Mouse (Mus musculus): ENCODE results near the gene Cdkn1a.

DNA sequence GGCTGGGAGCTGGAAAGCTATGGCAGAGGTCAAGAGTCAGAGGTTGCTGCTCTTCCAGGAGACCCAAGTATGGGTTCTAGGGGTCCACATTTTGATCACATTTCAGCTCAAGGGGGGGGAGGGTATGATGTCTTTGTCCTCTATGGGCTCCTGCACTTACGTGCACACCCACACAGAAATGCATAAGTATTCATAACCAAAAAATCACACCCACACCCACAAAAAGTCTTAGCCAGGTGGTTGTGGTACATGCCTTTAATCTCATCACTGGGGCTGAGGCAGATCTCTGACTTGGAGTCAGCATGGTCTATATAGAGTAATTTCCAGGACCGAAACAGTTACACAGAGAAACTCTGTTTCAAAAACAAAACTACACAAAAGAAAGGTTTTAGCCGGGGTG lies 24.8 kb upstream of the Cdkn1a start:
- TF ChIP-seq EP300 (IDR thresholded peaks at IDR 0.05; ENCODE audit: insufficient read depth, low read depth, low read length) (no peak), CTCF (IDR thresholded peaks at IDR 0.05) (no peak)
